Mouse (Mus musculus): ENCODE data around the gene Prph. TPM values are rescaled to one million over a fixed set of nuclear protein-coding genes. Genes with fewer than 3 reads are reported as not detected.

Gene Prph
- polyA plus RNA-seq, 1 experiment, result 37.7 TPM

DNA sequence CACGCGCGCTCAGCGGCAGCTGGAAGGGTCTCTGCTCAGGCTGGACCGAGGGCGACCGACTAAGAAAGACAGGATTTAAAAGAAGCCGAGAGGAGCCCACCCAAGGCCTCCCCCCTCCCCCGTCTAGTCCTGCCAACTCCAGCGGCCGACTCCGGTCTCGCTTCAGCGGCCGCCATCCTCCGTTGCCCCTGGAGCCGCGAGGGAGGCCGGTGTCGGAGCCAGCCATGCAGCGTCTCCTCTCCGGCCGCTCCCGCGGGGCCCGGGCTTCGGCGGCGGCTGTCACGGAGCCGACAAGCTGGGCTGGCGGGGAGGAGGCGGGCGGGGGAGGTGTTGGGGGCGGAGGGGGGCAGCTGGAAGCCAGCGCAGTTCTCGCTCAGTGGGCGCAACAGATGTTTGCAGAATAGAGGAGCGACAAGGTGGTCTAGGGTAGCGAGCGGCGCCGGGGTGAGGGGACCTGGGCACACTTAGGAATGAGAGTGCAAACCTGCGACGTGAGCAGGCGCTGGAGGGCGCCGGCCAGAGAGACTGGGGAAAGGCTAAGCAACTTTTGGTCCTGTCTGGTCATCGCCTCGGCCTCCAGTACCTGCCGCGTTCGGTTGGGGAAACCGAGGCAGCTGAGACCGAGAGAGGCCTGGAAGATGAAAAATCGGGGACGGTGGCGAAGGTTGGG lies 42.0 kb downstream of the Prph start:
- TF ChIP-seq POLR2A (IDR thresholded peaks at IDR 0.05; ENCODE audit: borderline replicate concordance, insufficient read depth, low read length), result no peak
- TF ChIP-seq CTCF (IDR thresholded peaks at IDR 0.05; ENCODE audit: borderline replicate concordance, insufficient read depth, low read depth, low read length), result no peak
- Histone ChIP-seq H3K4me3 (replicated peaks; ENCODE audit: insufficient read depth, low read depth, low read length) (no peak overlapping the region), H3K4me1 (ENCODE audit: control insufficient read depth, insufficient read depth, low read length) (0 out of 2 replicates have a peak, but pooled peaks cover 3% of the 10 kb centered on the region), H3K27me3 (ENCODE audit: control insufficient read depth, insufficient read depth, low read length) (peaks cover 7% of the 10 kb centered on the region; the same call in 1 of the 2 replicates), H3K27ac (ENCODE audit: insufficient read depth, low read length) (no peak overlapping the region)
- no peak for DNase-seq
- 1% methylated on average over 58 of the region's 58 CpGs for WGBS

DNA sequence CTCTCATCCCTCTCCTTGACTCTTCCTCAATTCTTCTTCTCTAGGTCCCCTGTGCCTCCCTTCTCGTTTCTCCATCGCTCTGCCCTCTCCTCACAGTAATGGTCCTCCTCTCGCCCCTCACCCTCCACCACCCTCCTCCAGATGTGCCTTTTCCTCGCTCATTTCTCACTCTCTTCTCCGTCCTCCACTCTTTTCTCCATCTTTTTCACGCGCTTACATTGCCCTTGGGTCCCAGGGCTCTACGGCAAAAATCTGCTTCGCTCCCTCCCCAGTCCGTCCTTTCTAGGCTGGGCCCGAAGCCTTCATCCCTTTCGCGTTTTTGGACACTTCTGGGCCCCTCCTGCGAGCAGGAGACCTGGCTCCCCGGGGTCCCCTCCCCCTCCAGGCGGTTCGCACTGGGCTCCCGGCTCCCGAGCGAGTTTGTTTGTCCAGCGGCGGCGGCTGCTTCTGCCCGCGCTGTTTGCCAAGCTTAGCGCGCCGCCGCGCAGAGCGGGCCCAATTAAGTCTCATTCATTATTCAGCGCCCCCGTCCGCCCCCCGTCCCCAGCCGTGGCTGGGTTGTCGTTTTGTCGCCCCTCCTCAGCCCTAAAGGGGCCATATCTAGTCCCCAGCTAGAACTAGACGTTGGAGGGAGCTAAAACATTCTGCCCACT lies 43.0 kb downstream of the Prph start:
- Histone ChIP-seq H3K27ac (ENCODE audit: insufficient read depth, low read length) (no peak overlapping the region), H3K4me3 (replicated peaks; ENCODE audit: insufficient read depth, low read depth, low read length) (no peak overlapping the region), H3K4me1 (ENCODE audit: control insufficient read depth, insufficient read depth, low read length) (0 out of 2 replicates have a peak, but pooled peaks cover 3% of the 10 kb centered on the region), H3K27me3 (ENCODE audit: control insufficient read depth, insufficient read depth, low read length) (peaks cover 7% of the 10 kb centered on the region; the same call in 1 of the 2 replicates)
- no peak for TF ChIP-seq CTCF (IDR thresholded peaks at IDR 0.05; ENCODE audit: borderline replicate concordance, insufficient read depth, low read depth, low read length)
- TF ChIP-seq POLR2A (IDR thresholded peaks at IDR 0.05; ENCODE audit: borderline replicate concordance, insufficient read depth, low read length), result no peak
- DNase-seq, result peak in 1 of 2 experiments; percentile 17
- WGBS, result 2% methylated on average over 39 of the region's 39 CpGs

DNA sequence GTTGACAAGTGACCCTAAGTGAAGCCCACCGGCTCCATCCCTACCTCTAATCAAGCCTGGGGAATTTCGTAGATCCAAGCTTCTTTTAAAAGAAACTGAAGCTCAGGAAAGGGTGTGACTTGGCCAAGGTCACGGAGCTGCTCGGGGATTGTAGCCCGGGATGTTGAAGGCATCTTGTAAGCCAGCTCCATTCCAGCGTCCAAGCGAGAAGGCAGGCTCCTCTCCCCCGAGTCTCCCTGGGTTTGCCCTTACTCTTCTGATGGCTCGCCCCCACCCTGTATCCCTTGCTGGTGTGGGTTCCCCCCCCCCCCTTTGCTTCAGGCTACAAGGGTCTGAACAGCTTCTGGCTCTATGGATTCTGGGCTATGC lies 43.5 kb downstream of the Prph start:
- Histone ChIP-seq H3K27me3 (ENCODE audit: control insufficient read depth, insufficient read depth, low read length) (peaks cover 7% of the 10 kb centered on the region; the same call in 1 of the 2 replicates), H3K4me3 (replicated peaks; ENCODE audit: insufficient read depth, low read depth, low read length) (no peak overlapping the region), H3K4me1 (ENCODE audit: control insufficient read depth, insufficient read depth, low read length) (0 out of 2 replicates have a peak, but pooled peaks cover 3% of the 10 kb centered on the region), H3K27ac (ENCODE audit: insufficient read depth, low read length) (no peak overlapping the region)
- WGBS, result 6% methylated on average over 9 of the region's 9 CpGs
- TF ChIP-seq POLR2A (IDR thresholded peaks at IDR 0.05; ENCODE audit: borderline replicate concordance, insufficient read depth, low read length) (no peak), CTCF (IDR thresholded peaks at IDR 0.05; ENCODE audit: borderline replicate concordance, insufficient read depth, low read depth, low read length) (no peak)
- no peak for DNase-seq

DNA sequence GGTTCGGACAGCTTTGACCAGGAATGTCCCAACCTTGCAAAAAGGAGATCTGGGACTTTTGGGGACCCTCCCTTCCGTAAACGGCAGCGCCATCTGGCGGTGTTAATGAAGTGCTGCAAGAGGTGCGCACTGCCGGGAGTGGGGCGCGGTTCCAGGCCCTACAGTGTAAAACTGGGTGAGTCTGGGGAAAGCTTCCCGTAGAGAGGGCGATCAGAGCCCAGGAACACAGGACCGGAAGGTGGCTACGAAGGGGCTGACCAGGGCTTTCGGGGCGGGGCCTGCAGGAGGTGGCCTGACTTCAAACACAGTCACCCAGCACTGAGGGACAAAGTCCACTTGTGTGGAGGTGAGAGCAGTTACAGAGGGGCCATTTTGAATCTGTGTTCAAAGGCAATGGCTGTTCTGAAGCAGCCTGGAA lies 44.2 kb downstream of the Prph start:
- peak; percentile 18 to 49 for DNase-seq

DNA sequence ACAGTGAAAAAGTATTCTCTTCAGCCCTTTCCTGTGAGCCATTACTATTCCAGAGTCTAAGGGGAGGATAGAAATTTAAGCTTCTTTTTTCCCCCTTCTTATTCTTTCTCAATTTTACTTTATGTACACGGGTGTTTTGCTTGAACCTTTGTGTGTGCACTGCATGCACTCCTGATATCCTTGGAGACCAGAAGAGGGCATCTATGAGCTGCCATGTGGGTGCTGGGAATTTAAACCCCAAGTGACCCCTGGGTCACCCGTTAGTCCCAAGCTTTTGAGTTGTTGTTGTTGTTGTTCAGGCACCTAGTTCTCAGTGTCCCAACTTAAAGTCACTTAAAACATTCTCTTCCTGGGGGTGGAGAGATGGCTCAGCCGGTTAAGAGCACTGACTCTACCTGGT lies 45.0 kb downstream of the Prph start:
- Histone ChIP-seq H3K27ac (ENCODE audit: insufficient read depth, low read length) (no peak overlapping the region), H3K27me3 (ENCODE audit: control insufficient read depth, insufficient read depth, low read length) (peaks cover 7% of the 10 kb centered on the region; the same call in 1 of the 2 replicates), H3K4me1 (ENCODE audit: control insufficient read depth, insufficient read depth, low read length) (0 out of 2 replicates have a peak, but pooled peaks cover 3% of the 10 kb centered on the region), H3K4me3 (replicated peaks; ENCODE audit: insufficient read depth, low read depth, low read length) (no peak overlapping the region)
- no peak for TF ChIP-seq CTCF (IDR thresholded peaks at IDR 0.05; ENCODE audit: borderline replicate concordance, insufficient read depth, low read depth, low read length)
- no peak for TF ChIP-seq POLR2A (IDR thresholded peaks at IDR 0.05; ENCODE audit: borderline replicate concordance, insufficient read depth, low read length)
- no peak for DNase-seq
- 61% methylated on average over 3 of the region's 3 CpGs for WGBS

More for the DNA sequence above, 44.2 kb downstream of the Prph start:
- Histone ChIP-seq H3K27ac (ENCODE audit: insufficient read depth, low read length) (no peak overlapping the region), H3K4me3 (replicated peaks; ENCODE audit: insufficient read depth, low read depth, low read length) (no peak overlapping the region), H3K27me3 (ENCODE audit: control insufficient read depth, insufficient read depth, low read length) (peaks cover 7% of the 10 kb centered on the region; the same call in 1 of the 2 replicates), H3K4me1 (ENCODE audit: control insufficient read depth, insufficient read depth, low read length) (0 out of 2 replicates have a peak, but pooled peaks cover 3% of the 10 kb centered on the region)
- no peak for TF ChIP-seq POLR2A (IDR thresholded peaks at IDR 0.05; ENCODE audit: borderline replicate concordance, insufficient read depth, low read length)
- peak; percentile 80 for TF ChIP-seq CTCF (IDR thresholded peaks at IDR 0.05; ENCODE audit: borderline replicate concordance, insufficient read depth, low read depth, low read length)
- 4% methylated on average over 15 of the region's 15 CpGs for WGBS

DNA sequence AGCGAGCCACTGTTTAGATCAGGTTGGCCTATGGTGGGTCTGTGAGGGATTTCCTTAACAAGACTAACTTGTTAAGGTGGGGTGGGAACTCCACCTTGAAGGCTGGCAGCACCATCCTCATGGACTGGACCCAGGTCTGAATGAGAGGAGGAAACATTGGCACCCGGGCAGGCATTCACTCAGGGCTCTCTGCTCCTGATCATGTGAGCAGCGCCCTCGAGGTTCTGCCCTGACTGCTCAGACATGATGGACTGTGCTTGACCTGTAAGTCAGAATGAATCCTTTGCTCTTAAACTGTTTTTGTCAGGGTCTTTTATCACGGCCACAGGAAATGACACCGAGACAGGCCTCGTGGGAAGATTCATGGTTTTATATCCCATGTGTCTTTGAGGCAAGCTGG lies 50.3 kb downstream of the Prph start:
- 71% methylated on average over 7 of the region's 7 CpGs for WGBS
- TF ChIP-seq CTCF (IDR thresholded peaks at IDR 0.05; ENCODE audit: borderline replicate concordance, insufficient read depth, low read depth, low read length) (no peak), POLR2A (IDR thresholded peaks at IDR 0.05; ENCODE audit: borderline replicate concordance, insufficient read depth, low read length) (no peak)
- no peaks in the 10 kb centered on the region for H3K27me3 ChIP-seq (ENCODE audit: control insufficient read depth, insufficient read depth, low read length)
- no peak overlapping the region for H3K27ac ChIP-seq (ENCODE audit: insufficient read depth, low read length)
- DNase-seq, result no peak
- no peaks in the 10 kb centered on the region for H3K4me1 ChIP-seq (ENCODE audit: control insufficient read depth, insufficient read depth, low read length)
- H3K4me3 ChIP-seq (replicated peaks; ENCODE audit: insufficient read depth, low read depth, low read length), result no peak overlapping the region

DNA sequence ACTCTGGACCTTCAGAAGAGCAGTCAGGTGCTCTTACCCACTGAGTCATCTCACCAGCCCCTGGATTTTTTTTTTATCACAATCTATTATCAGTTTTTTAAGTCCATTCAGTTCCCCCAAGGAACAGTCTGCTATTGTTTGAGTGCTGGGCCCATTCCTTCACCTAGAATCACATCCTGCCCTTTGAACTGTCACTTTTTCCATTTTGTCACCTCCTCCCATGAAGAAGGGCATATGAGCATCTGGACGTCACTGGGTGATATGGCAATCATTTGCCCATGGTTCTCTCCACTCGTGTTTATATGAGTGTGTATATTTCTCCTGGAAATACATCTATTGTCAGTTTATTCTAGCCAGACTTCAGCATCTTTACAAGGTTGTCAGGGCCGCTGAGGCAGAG lies 52.9 kb downstream of the Prph start:
- no peak for TF ChIP-seq CTCF (IDR thresholded peaks at IDR 0.05; ENCODE audit: borderline replicate concordance, insufficient read depth, low read depth, low read length)
- no peak for TF ChIP-seq POLR2A (IDR thresholded peaks at IDR 0.05; ENCODE audit: borderline replicate concordance, insufficient read depth, low read length)
- H3K4me1 ChIP-seq (ENCODE audit: control insufficient read depth, insufficient read depth, low read length), result no peaks in the 10 kb centered on the region
- DNase-seq, result no peak
- no peak overlapping the region for H3K4me3 ChIP-seq (replicated peaks; ENCODE audit: insufficient read depth, low read depth, low read length)
- H3K27ac ChIP-seq (ENCODE audit: insufficient read depth, low read length), result no peak overlapping the region
- H3K27me3 ChIP-seq (ENCODE audit: control insufficient read depth, insufficient read depth, low read length), result no peaks in the 10 kb centered on the region
- 88% methylated on average over 3 of the region's 3 CpGs for WGBS

Other genes with a start within 250 kb of the Prph start
- 1.0 and 1.3 TPM in 2 replicates for gene Ddn, start 245.7 kb upstream of the Prph start, polyA plus RNA-seq (2012; rRNA removed)
- gene Prkag1, start 223.7 kb upstream of the Prph start, polyA plus RNA-seq (2012; rRNA removed), result 90.3 and 93.6 TPM in 2 replicates
- gene Kmt2d, start 184.0 kb upstream of the Prph start, polyA plus RNA-seq (2012; rRNA removed), result 49.9 and 52.6 TPM in 2 replicates
- 18.7 and 19.8 TPM in 2 replicates for gene Rhebl1, start 160.6 kb upstream of the Prph start, polyA plus RNA-seq (2012; rRNA removed)
- gene Dhh, start 156.6 kb upstream of the Prph start, polyA plus RNA-seq (2012; rRNA removed), result 0.07 and 0.10 TPM in 2 replicates
- gene Lmbr1l, start 136.9 kb upstream of the Prph start, polyA plus RNA-seq (2012; rRNA removed), result 37.5 and 39.7 TPM in 2 replicates
- 1,352 and 1,359 TPM in 2 replicates for gene Tuba1b, start 120.6 kb upstream of the Prph start, polyA plus RNA-seq (2012; rRNA removed)
- 0.75 and 2.6 TPM in 2 replicates for gene Gm49450, start 101.6 kb upstream of the Prph start, polyA plus RNA-seq (2012; rRNA removed)
- 1,294 and 1,344 TPM in 2 replicates for gene Tuba1a, start 101.5 kb upstream of the Prph start, polyA plus RNA-seq (2012; rRNA removed)
- 6.4 and 9.0 TPM in 2 replicates for gene Tuba1c, start 25.3 kb upstream of the Prph start, polyA plus RNA-seq (2012; rRNA removed)
- gene Troap, start 19.4 kb downstream of the Prph start, polyA plus RNA-seq (2012; rRNA removed), result 0.07 and 0.22 TPM in 2 replicates
- gene C1ql4, start 32.6 kb downstream of the Prph start, polyA plus RNA-seq (2012; rRNA removed), result 1.3 and 1.6 TPM in 2 replicates
- 0.13 TPM in 1 of 2 replicates, not detected in the other for gene Dnajc22, start 38.0 kb downstream of the Prph start, polyA plus RNA-seq (2012; rRNA removed)
- gene Spats2, start 70.7 kb downstream of the Prph start, polyA plus RNA-seq (2012; rRNA removed), result 26.7 and 26.9 TPM in 2 replicates
- gene Kcnh3, start 169.7 kb downstream of the Prph start, polyA plus RNA-seq (2012; rRNA removed), result 5.0 and 7.0 TPM in 2 replicates
- gene Mcrs1, start 196.8 kb downstream of the Prph start, polyA plus RNA-seq (2012; rRNA removed), result 84.9 and 94.4 TPM in 2 replicates
- gene Prpf40b, start 239.9 kb downstream of the Prph start, polyA plus RNA-seq (2012; rRNA removed), result 141 and 152 TPM in 2 replicates
- 1.1 and 1.9 TPM in 2 replicates for gene Fam186b, start 240.7 kb downstream of the Prph start, polyA plus RNA-seq (2012; rRNA removed)

All from cerebellum, adult 2 months (tissue).